Mouse (Mus musculus) limb, embryonic 12.5 days (tissue): ENCODE measurements around the gene Frmd6. TPM values are rescaled to one million over a fixed set of nuclear protein-coding genes. Genes with fewer than 3 reads are reported as not detected.

Source experiments
- ATAC-seq: fragments of 200-750 bp; cut with Nextera tagmentation; 2 replicates; pipeline ENCODE4 v1.8.0; 2017; ENCODE audit warnings: low read depth, moderate TSS enrichment; ENCODE audit not compliant: insufficient number of reproducible peaks, insufficient read depth, low FRiP score, low TSS enrichment
- H3K27ac ChIP-seq: fragments of 300-500 bp; sonication (generic); 2 replicates; pipeline ENCODE4 v1.5.1; 2016; ENCODE audit warnings: mild to moderate bottlenecking, moderate library complexity
- H3K27me3 ChIP-seq: fragments of 300-500 bp; sonication (generic); 2 replicates; pipeline ENCODE4 v1.6.1; 2016; ENCODE audit warnings: mild to moderate bottlenecking, moderate library complexity
- H3K36me3 ChIP-seq: fragments of 300-500 bp; sonication (generic); 2 replicates; pipeline ENCODE4 v1.6.1; 2016; ENCODE audit warnings: mild to moderate bottlenecking, moderate library complexity
- H3K4me1 ChIP-seq: fragments of 300-500 bp; sonication (generic); replicated peaks from 2 replicates; pipeline ENCODE4 v1.6.1; 2016
- H3K4me2 ChIP-seq: fragments of 300-500 bp; sonication (generic); 2 replicates; pipeline ENCODE4 v1.6.1; 2016; ENCODE audit warnings: mild to moderate bottlenecking, moderate library complexity
- H3K4me3 ChIP-seq: fragments of 300-500 bp; sonication (generic); replicated peaks from 2 replicates; pipeline ENCODE4 v1.5.1; 2016; ENCODE audit warnings: mild to moderate bottlenecking
- H3K9ac ChIP-seq: fragments of 300-500 bp; sonication (generic); replicated peaks from 2 replicates; pipeline ENCODE4 v1.6.1; 2016; ENCODE audit warnings: mild to moderate bottlenecking, moderate library complexity
- H3K9me3 ChIP-seq: fragments of 300-500 bp; sonication (generic); 2 replicates; pipeline ENCODE4 v1.6.1; 2016; ENCODE audit warnings: mild to moderate bottlenecking, moderate library complexity
- WGBS: fragments of 180-500 bp; shearing (Covaris S2); methylation state at CpG from one replicate; pipeline ENCODE4 v1.1.7; 2016; 5-methylcytosine and 5-hydroxymethylcytosine counted together
- polyA plus RNA-seq: library from polyadenylated mRNA; unstranded; fragments of >200 nt; fragmentation: Nextera tagmentation; extraction: Ambion mirVana; gene quantifications from 2 replicates; pipeline ENCODE4 v1.2.1, GENCODE M21; 2016

Gene Frmd6
- polyA plus RNA-seq, 1 experiment from 2014 or later: 75.1 TPM

DNA sequence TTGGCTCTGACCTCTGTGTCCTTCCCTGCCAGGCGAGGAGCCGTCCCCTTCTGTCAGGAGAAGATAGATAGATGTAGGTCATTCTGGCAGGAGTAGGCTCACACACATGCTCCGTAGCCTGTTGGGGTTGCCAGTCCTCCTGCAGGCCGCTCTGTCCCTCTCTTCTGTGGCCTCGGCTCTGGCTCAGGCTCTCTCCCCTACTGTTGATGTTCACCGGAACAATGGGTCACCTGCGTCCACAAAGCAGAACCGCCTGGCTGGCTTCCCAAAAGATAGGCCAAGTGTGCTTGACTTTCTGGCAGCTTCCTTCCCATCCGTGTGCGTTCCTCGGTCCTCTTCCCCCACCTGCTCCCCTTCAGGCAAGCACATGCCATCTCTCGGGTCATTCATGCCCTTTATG lies 56.0 kb downstream of the Frmd6 start:
- Histone ChIP-seq H3K27ac (no peak overlapping the region), H3K4me3 (no peak overlapping the region)
- 84% methylated on average over 12 of the region's 12 CpGs for WGBS

DNA sequence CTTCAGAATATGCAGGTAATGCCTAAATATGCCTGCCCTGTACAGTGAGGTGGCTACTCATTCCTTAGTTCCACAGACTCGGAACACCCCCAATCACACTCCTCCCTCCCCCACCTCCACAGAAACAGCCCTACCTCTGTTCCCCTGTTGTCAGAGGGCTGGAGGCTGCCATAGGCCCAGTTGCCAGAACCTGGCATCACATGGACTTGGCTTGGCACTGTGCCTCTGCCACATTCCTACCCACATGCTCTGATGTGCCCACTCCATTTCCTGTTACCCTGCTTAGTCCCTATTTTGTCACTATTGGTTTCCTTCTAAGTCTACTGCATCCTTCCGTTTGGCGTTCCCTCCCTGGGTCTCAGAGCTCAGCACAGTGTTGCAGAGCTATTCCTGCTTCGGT lies 56.5 kb downstream of the Frmd6 start:
- no peaks in the 10 kb centered on the region for H3K4me1 ChIP-seq
- peaks cover 82% of the 10 kb centered on the region for H3K36me3 ChIP-seq
- WGBS: 95% methylated on average over 4 of the region's 4 CpGs
- no peak overlapping the region for H3K4me2 ChIP-seq
- no peaks in the 10 kb centered on the region for H3K27me3 ChIP-seq
- H3K4me3 ChIP-seq: no peak overlapping the region
- no peak overlapping the region for H3K27ac ChIP-seq
- no peak overlapping the region for H3K9ac ChIP-seq
- no peaks in the 10 kb centered on the region for H3K9me3 ChIP-seq
- ATAC-seq: no peak

More for the DNA sequence above, 56.0 kb downstream of the Frmd6 start:
- Histone ChIP-seq H3K4me2 (no peak overlapping the region), H3K9me3 (no peaks in the 10 kb centered on the region), H3K4me1 (no peaks in the 10 kb centered on the region), H3K36me3 (peaks cover 82% of the 10 kb centered on the region), H3K9ac (no peak overlapping the region), H3K27me3 (no peaks in the 10 kb centered on the region)
- ATAC-seq: no peak

DNA sequence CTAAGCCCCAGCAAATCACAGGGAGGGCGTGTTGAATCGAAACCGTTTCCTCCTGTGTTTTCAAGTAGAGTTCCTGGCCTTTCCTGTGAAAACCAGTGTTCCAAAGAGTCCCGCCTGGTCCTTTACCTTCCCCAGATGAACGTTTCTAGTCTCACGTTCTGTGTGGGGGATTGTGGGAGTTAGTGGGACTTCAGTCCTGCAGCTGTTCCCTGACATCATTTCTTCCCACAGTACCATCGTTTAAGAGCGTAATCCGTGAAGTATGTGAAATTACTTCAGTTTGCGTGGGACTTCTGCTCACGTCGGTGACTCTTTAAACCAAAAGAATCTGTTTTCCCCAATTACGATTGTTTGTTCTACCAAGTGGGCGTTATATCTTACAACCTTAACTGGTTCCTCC lies 57.8 kb downstream of the Frmd6 start:
- Histone ChIP-seq H3K27me3 (no peaks in the 10 kb centered on the region), H3K36me3 (peaks cover 89% of the 10 kb centered on the region), H3K4me3 (no peak overlapping the region), H3K4me2 (no peak overlapping the region), H3K9ac (no peak overlapping the region), H3K9me3 (no peaks in the 10 kb centered on the region), H3K27ac (no peak overlapping the region), H3K4me1 (no peaks in the 10 kb centered on the region)
- 89% methylated on average over 14 of the region's 14 CpGs for WGBS
- no peak for ATAC-seq

DNA sequence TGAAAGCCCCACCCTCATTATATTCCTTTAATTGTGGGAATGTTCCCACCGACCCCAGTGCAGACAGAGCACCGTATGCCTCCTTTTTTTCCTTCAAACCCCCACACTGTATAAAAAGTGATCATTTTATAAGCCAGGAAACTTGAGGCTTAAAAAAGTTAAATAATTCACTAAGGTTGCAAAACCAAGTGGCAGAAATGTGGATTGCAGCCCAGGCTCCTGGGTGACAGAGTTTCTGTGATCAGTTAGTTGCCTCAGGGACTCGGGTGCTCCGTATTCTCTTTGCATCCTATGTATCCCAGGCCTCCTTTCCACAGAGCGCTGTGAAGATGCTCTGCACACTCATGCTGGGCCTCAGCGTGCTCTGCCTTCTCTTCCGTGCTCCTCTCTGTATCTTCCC lies 58.8 kb downstream of the Frmd6 start:
- 92% methylated on average over 7 of the region's 7 CpGs for WGBS
- Histone ChIP-seq H3K36me3 (peaks cover 89% of the 10 kb centered on the region), H3K4me2 (no peak overlapping the region), H3K9ac (no peak overlapping the region), H3K27ac (no peak overlapping the region), H3K9me3 (no peaks in the 10 kb centered on the region), H3K4me1 (no peaks in the 10 kb centered on the region), H3K27me3 (no peaks in the 10 kb centered on the region), H3K4me3 (no peak overlapping the region)
- no peak for ATAC-seq

DNA sequence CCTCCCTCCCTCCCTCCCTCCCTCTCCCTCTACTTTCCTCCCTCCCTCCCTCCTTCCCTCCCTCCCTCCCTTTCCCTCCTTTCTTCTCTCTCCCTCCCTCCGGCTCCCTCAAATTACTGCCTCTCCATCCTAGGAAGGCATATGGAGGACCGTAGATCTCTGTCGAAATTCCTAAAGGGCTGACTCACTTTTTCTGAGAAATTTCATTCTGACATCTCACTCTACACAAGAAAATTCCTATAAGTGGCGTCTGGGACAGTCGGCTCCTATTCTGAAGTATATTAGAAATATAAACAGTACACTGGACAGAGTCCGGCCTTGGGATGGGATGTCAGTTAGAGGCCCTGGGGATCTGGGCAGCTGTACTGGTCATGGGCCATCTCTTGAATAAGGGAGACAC lies 59.7 kb downstream of the Frmd6 start:
- WGBS: 85% methylated on average over 6 of the region's 6 CpGs
- H3K9ac ChIP-seq: no peak overlapping the region
- H3K27me3 ChIP-seq: no peaks in the 10 kb centered on the region
- no peak overlapping the region for H3K4me3 ChIP-seq
- no peak overlapping the region for H3K4me2 ChIP-seq
- H3K4me1 ChIP-seq: no peaks in the 10 kb centered on the region
- no peak for ATAC-seq
- H3K36me3 ChIP-seq: peaks cover 89% of the 10 kb centered on the region
- H3K27ac ChIP-seq: no peak overlapping the region
- H3K9me3 ChIP-seq: no peaks in the 10 kb centered on the region

DNA sequence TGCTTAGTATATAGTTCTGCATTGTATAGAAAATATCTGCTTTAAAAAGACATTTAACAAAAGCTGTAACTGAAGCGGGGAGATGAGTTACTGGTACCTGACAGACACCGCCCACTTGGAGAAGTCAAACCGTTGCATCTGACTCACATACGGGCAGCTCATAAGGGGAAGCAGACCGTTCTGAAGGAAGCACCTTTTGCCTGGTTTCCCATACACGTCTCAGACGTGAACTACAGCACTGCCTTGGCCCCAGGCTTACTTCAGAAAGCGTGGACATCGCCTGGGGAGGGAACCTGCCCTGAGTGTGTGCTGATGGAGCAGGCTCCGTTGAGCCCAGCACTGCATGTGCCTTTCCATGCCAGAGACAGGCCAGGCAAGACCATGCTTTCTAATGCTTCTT lies 60.3 kb downstream of the Frmd6 start:
- no peak for ATAC-seq
- no peaks in the 10 kb centered on the region for H3K9me3 ChIP-seq
- no peak overlapping the region for H3K27ac ChIP-seq
- no peaks in the 10 kb centered on the region for H3K27me3 ChIP-seq
- H3K9ac ChIP-seq: no peak overlapping the region
- 87% methylated on average over 10 of the region's 10 CpGs for WGBS
- H3K4me1 ChIP-seq: no peaks in the 10 kb centered on the region
- H3K36me3 ChIP-seq: peaks cover 89% of the 10 kb centered on the region
- H3K4me2 ChIP-seq: no peak overlapping the region
- H3K4me3 ChIP-seq: no peak overlapping the region

DNA sequence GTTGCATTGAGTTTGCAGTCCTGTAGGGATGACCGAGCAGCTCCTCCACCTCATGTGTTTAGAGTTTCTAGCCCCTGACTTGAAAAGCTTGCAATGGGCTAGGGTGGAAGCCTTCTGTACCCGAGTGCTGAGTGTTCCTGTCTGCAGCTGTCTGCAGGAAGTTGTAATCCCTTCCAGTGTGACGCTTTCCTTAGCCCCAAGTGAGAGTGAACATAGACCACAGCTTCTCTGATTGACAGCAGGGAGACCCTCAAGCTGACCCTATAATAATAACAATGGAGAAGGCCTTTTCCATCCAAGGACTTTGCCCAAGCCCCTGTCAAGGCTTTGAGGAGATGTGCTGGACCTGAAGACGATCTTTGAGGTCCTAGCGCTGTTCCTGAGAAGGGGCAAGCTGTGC lies 65.1 kb downstream of the Frmd6 start:
- WGBS: 82% methylated on average over 5 of the region's 5 CpGs
- Histone ChIP-seq H3K27me3 (no peaks in the 10 kb centered on the region), H3K9me3 (no peaks in the 10 kb centered on the region), H3K4me3 (no peak overlapping the region), H3K36me3 (peaks cover 92% of the 10 kb centered on the region), H3K9ac (no peak overlapping the region), H3K4me2 (no peak overlapping the region), H3K4me1 (no peaks in the 10 kb centered on the region), H3K27ac (no peak overlapping the region)
- no peak for ATAC-seq

DNA sequence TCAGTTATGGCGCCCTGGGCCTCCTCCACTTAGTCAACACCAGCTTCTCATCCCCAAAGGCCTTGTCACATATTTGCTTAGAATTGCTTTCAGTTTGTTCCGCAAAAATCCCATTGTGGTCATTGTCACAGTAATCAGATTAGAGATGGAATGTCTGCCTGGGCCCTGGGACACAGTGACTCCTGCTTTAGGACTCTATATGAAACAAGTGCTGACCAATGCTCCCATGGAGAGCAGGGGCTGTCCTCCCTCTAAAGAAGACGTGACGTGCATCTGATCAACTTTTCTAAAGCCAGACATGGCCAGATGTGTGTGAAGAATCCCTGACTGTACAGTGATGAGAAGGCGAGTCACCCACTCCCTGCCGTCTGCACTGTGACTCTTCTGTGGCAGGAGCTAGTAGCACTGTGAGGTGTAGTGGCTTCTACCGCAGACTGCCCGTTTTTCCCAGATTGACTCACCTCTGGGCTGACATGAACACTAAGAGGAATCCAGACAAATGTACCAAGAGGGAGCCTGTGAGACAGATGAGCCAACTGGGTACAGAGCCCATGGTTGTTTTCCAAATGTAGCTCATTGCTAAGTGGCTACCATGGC lies 65.7 kb downstream of the Frmd6 start:
- ATAC-seq: no peak
- WGBS: 91% methylated on average over 8 of the region's 8 CpGs

DNA sequence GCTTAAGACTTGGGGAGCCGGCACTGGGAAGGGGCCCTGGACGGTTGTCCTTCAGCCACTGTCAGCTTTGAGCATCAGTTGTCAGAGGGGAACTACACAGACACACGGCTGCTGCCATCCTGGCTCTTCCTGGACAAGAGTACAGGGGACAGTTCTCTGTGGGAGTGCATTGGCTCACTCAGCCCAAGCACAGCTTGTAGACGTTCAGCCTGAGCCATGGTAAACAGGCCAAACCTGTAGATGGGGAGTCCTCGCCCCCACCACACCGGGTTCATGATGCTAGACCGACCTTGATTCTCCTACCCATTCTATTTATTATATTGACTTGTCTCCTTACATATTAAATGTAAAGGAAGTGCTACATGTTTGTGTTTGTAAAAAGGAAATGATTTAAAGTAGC lies 70.0 kb downstream of the Frmd6 start:
- Histone ChIP-seq H3K4me3 (no peak overlapping the region), H3K36me3 (peaks cover 99% of the 10 kb centered on the region), H3K4me2 (no peak overlapping the region), H3K9ac (no peak overlapping the region), H3K27ac (no peak overlapping the region), H3K4me1 (no peaks in the 10 kb centered on the region), H3K27me3 (no peaks in the 10 kb centered on the region), H3K9me3 (no peaks in the 10 kb centered on the region)
- no peak for ATAC-seq
- WGBS: 89% methylated on average over 7 of the region's 7 CpGs

More for the DNA sequence above, 65.7 kb downstream of the Frmd6 start:
- Histone ChIP-seq H3K27ac (no peak overlapping the region), H3K4me2 (no peak overlapping the region), H3K36me3 (peaks cover 91% of the 10 kb centered on the region), H3K9me3 (no peaks in the 10 kb centered on the region), H3K4me3 (no peak overlapping the region), H3K4me1 (no peaks in the 10 kb centered on the region), H3K9ac (no peak overlapping the region), H3K27me3 (no peaks in the 10 kb centered on the region)

DNA sequence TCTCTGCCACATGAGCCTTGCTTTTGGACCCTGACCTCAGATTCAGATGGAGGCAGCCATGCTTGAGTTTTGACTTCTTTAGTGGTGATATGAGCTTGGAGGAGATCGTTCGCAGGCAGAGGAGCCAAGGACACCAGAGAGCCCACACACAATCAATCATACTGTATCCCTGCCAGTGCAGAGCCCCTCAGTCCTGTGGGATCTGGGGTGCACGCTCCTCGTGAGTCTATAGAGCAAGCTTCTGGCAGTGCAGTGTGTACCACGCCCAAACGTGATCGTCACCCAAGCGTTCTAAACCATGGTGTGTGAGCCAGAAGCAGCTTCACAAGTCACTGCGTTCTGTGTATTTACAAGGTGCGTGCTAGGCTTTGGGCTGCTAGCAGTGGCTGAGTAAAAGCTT lies 70.8 kb downstream of the Frmd6 start:
- WGBS: 92% methylated on average over 10 of the region's 10 CpGs
- Histone ChIP-seq H3K36me3 (peaks cover 97% of the 10 kb centered on the region), H3K4me3 (no peak overlapping the region), H3K4me2 (no peak overlapping the region), H3K27ac (no peak overlapping the region), H3K27me3 (no peaks in the 10 kb centered on the region), H3K4me1 (no peaks in the 10 kb centered on the region), H3K9me3 (no peaks in the 10 kb centered on the region), H3K9ac (no peak overlapping the region)
- ATAC-seq: no peak

DNA sequence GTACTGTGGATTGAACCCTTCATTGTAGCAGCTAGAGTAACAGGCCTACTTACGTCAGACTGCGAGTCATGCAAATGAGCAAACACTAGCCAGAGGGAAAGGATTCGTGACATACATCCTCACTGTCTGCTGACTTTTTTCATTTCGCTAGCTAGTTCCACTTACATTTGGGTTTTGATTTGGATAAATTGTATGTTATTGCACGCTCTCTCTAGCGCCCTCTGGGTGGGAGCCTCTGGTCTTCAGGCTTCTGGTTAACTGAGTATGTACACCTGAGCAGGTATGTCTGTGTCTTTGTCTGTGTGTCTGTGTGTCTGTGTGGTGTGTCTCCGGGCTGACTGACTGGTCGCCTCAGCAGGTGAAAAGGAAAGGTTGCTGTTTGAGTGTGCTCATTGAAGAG lies 72.1 kb downstream of the Frmd6 start:
- H3K36me3 ChIP-seq: peaks cover 96% of the 10 kb centered on the region
- no peak overlapping the region for H3K9ac ChIP-seq
- 85% methylated on average over 8 of the region's 8 CpGs for WGBS
- no peaks in the 10 kb centered on the region for H3K4me1 ChIP-seq
- no peak overlapping the region for H3K27ac ChIP-seq
- no peak for ATAC-seq
- no peaks in the 10 kb centered on the region for H3K9me3 ChIP-seq
- no peak overlapping the region for H3K4me3 ChIP-seq
- no peaks in the 10 kb centered on the region for H3K27me3 ChIP-seq
- H3K4me2 ChIP-seq: no peak overlapping the region

DNA sequence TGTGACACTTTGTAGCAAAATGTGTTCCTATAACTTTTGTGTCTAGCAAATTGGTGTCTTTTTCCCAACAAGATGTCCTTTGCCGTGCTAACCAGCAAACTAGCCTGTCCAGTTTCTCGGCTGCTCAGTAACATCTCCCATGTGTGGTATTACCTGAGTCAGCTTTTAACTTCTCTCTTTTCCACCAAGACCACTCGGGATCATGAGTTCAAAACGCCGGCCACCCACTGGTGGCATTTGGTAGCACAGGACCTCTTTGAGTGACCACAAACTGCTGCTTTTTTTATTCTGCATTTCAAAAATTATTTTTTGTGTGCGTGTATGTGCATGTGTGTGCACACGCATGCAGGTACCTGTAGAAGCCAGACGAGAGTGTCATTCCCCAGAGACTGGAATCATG lies 73.1 kb downstream of the Frmd6 start:
- H3K4me1 ChIP-seq: no peaks in the 10 kb centered on the region
- H3K27ac ChIP-seq: no peak overlapping the region
- no peaks in the 10 kb centered on the region for H3K27me3 ChIP-seq
- ATAC-seq: no peak
- no peak overlapping the region for H3K4me3 ChIP-seq
- WGBS: 91% methylated on average over 8 of the region's 8 CpGs
- no peaks in the 10 kb centered on the region for H3K9me3 ChIP-seq
- H3K9ac ChIP-seq: no peak overlapping the region
- peaks cover 96% of the 10 kb centered on the region for H3K36me3 ChIP-seq
- H3K4me2 ChIP-seq: no peak overlapping the region
